Mouse (Mus musculus) hindbrain, postnatal 0 days (tissue): ENCODE measurements around the gene Fam166b. TPM values are rescaled to one million over a fixed set of nuclear protein-coding genes. Genes with fewer than 3 reads are reported as not detected.

Experiments used
- ATAC-seq: fragments of 200-750 bp; cut with Nextera tagmentation; 2 replicates; pipeline ENCODE4 v1.8.0; 2017; ENCODE audit warnings: mild to moderate bottlenecking, moderate TSS enrichment, moderate library complexity
- DNase-seq: peaks from one replicate; pipeline ENCODE4 v3.0.0-alpha.2; 2015; ENCODE audit warnings: low spot score
- H3K27ac ChIP-seq: fragments of 300-500 bp; sonication (generic); 2 replicates; pipeline ENCODE4 v1.5.1; 2014; ENCODE audit warnings: mild to moderate bottlenecking
- H3K27me3 ChIP-seq: fragments of 300-500 bp; sonication (generic); 2 replicates; pipeline ENCODE4 v1.6.1; 2014; ENCODE audit warnings: low read length, mixed read lengths; ENCODE audit not compliant: insufficient read depth
- H3K36me3 ChIP-seq: fragments of 300-500 bp; sonication (generic); 2 replicates; pipeline ENCODE4 v1.6.1; 2014; ENCODE audit warnings: low read length, mixed read lengths; ENCODE audit not compliant: insufficient read depth
- H3K4me1 ChIP-seq: fragments of 300-500 bp; sonication (generic); 2 replicates; pipeline ENCODE4 v1.6.1; 2014; ENCODE audit warnings: antibody characterized with exemption, low read length, mixed read lengths; ENCODE audit not compliant: insufficient read depth
- H3K4me2 ChIP-seq: fragments of 300-500 bp; sonication (generic); 2 replicates; pipeline ENCODE4 v1.6.1; 2014; ENCODE audit warnings: low read depth, mild to moderate bottlenecking, low read length, moderate library complexity, mixed read lengths
- H3K4me3 ChIP-seq: fragments of 300-500 bp; sonication (generic); 2 replicates; pipeline ENCODE4 v1.5.1; 2014; ENCODE audit warnings: low read length
- H3K9ac ChIP-seq: fragments of 300-500 bp; sonication (generic); replicated peaks from 2 replicates; pipeline ENCODE4 v1.6.1; 2014; ENCODE audit warnings: mild to moderate bottlenecking, low read length, moderate library complexity, mixed read lengths
- H3K9me3 ChIP-seq: fragments of 300-500 bp; sonication (generic); 2 replicates; pipeline ENCODE4 v1.6.1; 2016; ENCODE audit warnings: low read length, mixed read lengths
- CTCF ChIP-seq: IDR thresholded peaks from 2 replicates; pipeline ENCODE4 v1.5.1; 2016; ENCODE audit warnings: antibody characterized with exemption, control low read depth, low read depth
- whole genome bisulfite sequencing: fragments of 180-500 bp; shearing (Covaris S2); extraction: QIAGEN DNeasy Blood & Tissue Kit; methylation state at CpG from one replicate; pipeline ENCODE4 v1.1.7; 2014; 5-methylcytosine and 5-hydroxymethylcytosine counted together
- polyA plus RNA-seq: library from polyadenylated mRNA; unstranded; fragments of >200 nt; fragmentation: Nextera tagmentation; extraction: Ambion mirVana; gene quantifications from 2 replicates; pipeline ENCODE4 v1.2.1, GENCODE M21; 2015
- total RNA-seq: library from RNA; depleted of rRNA; stranded (reverse); fragments of >200 nt; gene quantifications from 2 replicates; pipeline ENCODE4 v1.2.3, GENCODE M21; 2014

Fam166b gene
- total and polyA plus RNA-seq, 2 experiments from 2014 or later, result 1.4 to 1.6 TPM

DNA sequence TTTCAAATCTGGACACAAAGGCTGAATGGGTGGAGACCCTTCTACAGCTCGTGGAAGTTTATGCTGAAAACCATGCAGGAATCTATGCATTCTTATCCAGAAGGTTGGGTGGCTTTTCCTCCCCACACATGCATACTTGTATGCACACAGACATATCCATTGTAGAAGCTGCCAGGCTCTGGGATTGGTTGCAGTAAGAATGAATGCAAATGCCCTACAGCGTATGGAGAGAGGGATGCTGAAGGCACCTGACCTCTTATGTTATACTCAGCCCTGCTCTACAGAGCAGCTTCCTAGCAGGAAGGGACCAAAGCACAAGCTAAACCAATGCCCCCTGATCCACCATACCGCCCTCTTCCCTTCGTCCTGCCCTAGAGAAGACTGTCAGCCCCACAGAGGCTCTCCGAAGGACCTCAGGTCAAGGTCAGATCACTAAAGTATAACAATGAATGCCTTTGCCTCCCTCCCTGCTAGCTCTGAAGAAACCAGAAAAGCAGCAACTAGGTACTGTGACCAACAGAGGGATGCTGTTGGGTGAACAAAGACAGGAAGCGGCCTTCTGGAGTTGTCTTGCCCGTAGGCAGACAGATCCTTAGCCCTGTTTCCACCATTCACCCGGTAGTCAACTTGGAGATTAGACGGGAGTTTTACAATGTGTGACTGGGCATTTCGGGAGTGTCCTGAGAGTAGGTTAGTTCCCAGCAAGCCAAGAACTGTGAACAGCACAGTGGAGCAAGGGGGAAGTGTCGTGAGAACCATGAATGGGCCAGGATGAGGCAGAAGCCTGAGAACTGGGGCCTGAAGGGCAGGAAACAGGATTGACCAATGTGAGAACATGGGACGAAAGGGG lies 21.6 kb downstream of the Fam166b start:
- DNase-seq (peak; percentile 66), ATAC-seq (peak; percentile 57)
- Histone ChIP-seq H3K4me1 (peaks cover 21% of the 10 kb centered on the region; the same call in 1 of the 2 replicates), H3K4me2 (peak overlapping the region; percentile 74), H3K27ac (peak overlapping the region; percentile 97), H3K9ac (peak overlapping the region; percentile 88), H3K4me3 (peak overlapping the region; percentile 59), H3K27me3 (no peaks in the 10 kb centered on the region), H3K36me3 (no peaks in the 10 kb centered on the region), H3K9me3 (no peaks in the 10 kb centered on the region)
- 57% methylated on average over 12 of the region's 12 CpGs for WGBS
- TF ChIP-seq CTCF, result no peak; the same call in 1 of the 2 replicates

DNA sequence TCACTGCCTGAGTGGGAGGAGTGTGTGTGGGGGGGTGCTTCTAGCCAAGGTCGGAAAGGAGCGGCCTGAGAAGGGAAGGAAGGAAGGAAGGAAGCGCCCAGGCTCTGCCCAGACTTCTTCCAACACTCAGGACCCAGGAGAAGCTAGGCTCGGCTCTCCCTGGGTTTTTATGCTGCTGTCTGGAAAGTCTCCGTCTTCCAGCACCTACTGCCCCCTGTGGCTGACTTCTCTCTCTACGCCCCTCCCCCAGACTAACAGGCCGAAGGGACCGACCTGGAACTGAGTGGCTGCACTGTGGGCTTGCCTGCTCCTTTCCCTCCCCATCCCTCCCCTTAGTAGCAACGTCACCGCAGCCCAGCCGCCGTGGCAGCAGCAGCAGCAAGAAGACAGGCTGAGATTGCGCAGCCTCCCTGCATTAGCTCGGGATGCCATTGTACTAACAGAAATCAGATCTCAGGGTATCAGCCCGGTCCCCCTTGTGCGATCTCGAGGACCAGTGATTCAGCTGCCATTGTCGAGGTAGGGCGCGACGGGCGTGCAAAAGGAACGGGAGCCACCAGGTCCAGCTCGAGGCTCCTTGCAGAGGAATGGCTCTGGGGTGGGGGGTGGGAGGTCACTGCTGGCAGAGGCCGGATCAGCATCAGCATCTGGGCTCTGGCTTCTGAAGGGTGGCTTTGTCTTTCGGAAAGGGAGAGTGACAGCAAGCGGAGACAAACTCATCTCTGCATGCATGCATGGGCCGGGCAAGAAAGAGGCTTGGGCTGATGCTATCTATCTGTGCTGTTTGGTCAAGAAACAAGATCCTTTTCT lies 22.6 kb downstream of the Fam166b start:
- no peaks in the 10 kb centered on the region for H3K27me3 ChIP-seq
- peaks cover 21% of the 10 kb centered on the region; the same call in 1 of the 2 replicates for H3K4me1 ChIP-seq
- H3K9ac ChIP-seq, result peak overlapping the region; percentile 88
- peak; percentile 97 for ATAC-seq
- peak overlapping the region; percentile 97 for H3K27ac ChIP-seq
- H3K4me2 ChIP-seq, result peak overlapping the region; percentile 74
- 1% methylated on average over 28 of the region's 28 CpGs for WGBS
- no peaks in the 10 kb centered on the region for H3K36me3 ChIP-seq
- H3K9me3 ChIP-seq, result no peaks in the 10 kb centered on the region
- TF ChIP-seq CTCF, result peak; percentile 72
- peak; percentile 95 for DNase-seq
- H3K4me3 ChIP-seq, result peak overlapping the region; percentile 59

GRCm38 (mm10) chr4:43404697-43405096 lies 24.2 kb downstream of the Fam166b start:
- H3K27ac ChIP-seq, result 0 out of 2 replicates have a peak overlapping the region, but pooled peaks have one; percentile 97
- TF ChIP-seq CTCF, result no peak
- no peak overlapping the region for H3K4me3 ChIP-seq
- H3K4me1 ChIP-seq, result peaks cover 21% of the 10 kb centered on the region; the same call in 1 of the 2 replicates
- no peaks in the 10 kb centered on the region for H3K27me3 ChIP-seq
- H3K4me2 ChIP-seq, result no peak overlapping the region
- DNase-seq (no peak), ATAC-seq (no peak)
- H3K9me3 ChIP-seq, result no peaks in the 10 kb centered on the region
- no peak overlapping the region for H3K9ac ChIP-seq
- H3K36me3 ChIP-seq, result no peaks in the 10 kb centered on the region
- 88% methylated on average over 10 of the region's 10 CpGs for WGBS

DNA sequence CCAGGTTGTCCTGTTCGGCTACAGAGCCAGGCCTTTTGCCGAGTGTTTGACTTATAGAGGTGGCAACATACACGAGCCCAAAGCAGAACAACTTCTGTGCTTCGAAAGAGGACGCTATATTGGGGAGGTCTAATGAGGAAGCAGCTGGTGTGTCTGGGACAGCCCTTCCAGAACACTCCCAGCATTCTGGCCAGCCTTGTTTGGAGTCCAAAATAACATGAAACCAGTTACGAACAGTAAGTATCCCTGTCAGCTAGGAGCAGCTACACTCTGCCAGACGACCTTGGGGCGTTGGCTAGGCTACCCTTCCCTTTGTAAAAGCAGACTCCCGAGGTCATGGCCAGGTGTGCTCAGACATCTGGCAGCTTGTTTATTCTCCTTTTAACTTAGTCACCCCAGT lies 26.7 kb downstream of the Fam166b start:
- Histone ChIP-seq H3K4me1 (peaks cover 22% of the 10 kb centered on the region; the same call in 1 of the 2 replicates), H3K9me3 (no peaks in the 10 kb centered on the region), H3K9ac (no peak overlapping the region), H3K27me3 (no peaks in the 10 kb centered on the region), H3K36me3 (no peaks in the 10 kb centered on the region), H3K27ac (no peak overlapping the region), H3K4me2 (no peak overlapping the region), H3K4me3 (no peak overlapping the region)
- TF ChIP-seq CTCF, result no peak
- no peak for DNase-seq
- WGBS, result 85% methylated on average over 9 of the region's 9 CpGs
- no peak for ATAC-seq

GRCm38 (mm10) chr4:43401486-43401885 lies 27.4 kb downstream of the Fam166b start:
- Histone ChIP-seq H3K36me3 (no peaks in the 10 kb centered on the region), H3K9ac (no peak overlapping the region), H3K4me1 (peaks cover 22% of the 10 kb centered on the region; the same call in 1 of the 2 replicates), H3K9me3 (no peaks in the 10 kb centered on the region), H3K4me2 (no peak overlapping the region), H3K27me3 (no peaks in the 10 kb centered on the region), H3K4me3 (no peak overlapping the region), H3K27ac (no peak overlapping the region)
- no peak for TF ChIP-seq CTCF
- ATAC-seq (no peak), DNase-seq (no peak)
- WGBS, result 83% methylated on average over 10 of the region's 10 CpGs

DNA sequence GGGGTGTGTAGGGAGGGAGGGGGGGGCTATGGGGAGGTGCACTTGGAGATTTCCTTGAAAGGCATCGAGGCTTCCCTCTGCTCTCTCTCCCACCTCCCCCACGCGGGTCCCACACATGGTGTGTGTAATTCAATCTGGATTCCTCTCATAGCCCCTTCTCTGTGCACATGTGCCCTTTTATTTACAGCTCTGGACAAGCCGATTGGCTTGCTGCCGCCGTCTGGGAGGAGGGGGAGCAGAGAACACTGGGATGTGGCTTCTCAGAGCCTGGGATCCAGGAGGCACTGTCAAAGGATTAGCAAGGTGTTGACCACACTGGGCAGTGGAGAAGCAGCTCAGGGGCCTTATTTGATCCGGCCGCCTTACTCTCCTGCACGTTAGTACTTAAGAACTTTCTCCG lies 28.0 kb downstream of the Fam166b start:
- no peak overlapping the region for H3K9ac ChIP-seq
- H3K27me3 ChIP-seq, result no peaks in the 10 kb centered on the region
- H3K9me3 ChIP-seq, result no peaks in the 10 kb centered on the region
- no peak for TF ChIP-seq CTCF
- ATAC-seq (no peak), DNase-seq (no peak)
- WGBS, result 27% methylated on average over 10 of the region's 10 CpGs
- H3K27ac ChIP-seq, result no peak overlapping the region
- H3K4me2 ChIP-seq, result no peak overlapping the region
- H3K4me1 ChIP-seq, result peaks cover 22% of the 10 kb centered on the region; the same call in 1 of the 2 replicates
- no peak overlapping the region for H3K4me3 ChIP-seq
- no peaks in the 10 kb centered on the region for H3K36me3 ChIP-seq
